Mouse (Mus musculus) inflammation-experienced regulatory T-cells, adult 6 months (primary cell): ENCODE data around the gene Lmbr1. TPM values are rescaled to one million over a fixed set of nuclear protein-coding genes. Genes with fewer than 3 reads are reported as not detected.
A peak's percentile ranks its signal among the peaks of the same experiment; 100 is the strongest.

Experiments used
- ATAC-seq: one replicate; pipeline ENCODE4 v1.8.0; 2017
- polyA plus RNA-seq, 3 experiments: library from polyadenylated mRNA; unstranded; fragments of 100-300 nt; shearing (Covaris generic); gene quantifications; one replicate each; pipeline ENCODE4 v1.2.1; 2017

The Lmbr1 gene
- polyA plus RNA-seq, 3 experiments from 2014 or later = 0.50 to 1.5 (median 0.85) TPM

- no peak for ATAC-seq
Observed at GRCm38 (mm10) chr5:29251496-29251873, 126.7 kb downstream of the Lmbr1 start.

DNA sequence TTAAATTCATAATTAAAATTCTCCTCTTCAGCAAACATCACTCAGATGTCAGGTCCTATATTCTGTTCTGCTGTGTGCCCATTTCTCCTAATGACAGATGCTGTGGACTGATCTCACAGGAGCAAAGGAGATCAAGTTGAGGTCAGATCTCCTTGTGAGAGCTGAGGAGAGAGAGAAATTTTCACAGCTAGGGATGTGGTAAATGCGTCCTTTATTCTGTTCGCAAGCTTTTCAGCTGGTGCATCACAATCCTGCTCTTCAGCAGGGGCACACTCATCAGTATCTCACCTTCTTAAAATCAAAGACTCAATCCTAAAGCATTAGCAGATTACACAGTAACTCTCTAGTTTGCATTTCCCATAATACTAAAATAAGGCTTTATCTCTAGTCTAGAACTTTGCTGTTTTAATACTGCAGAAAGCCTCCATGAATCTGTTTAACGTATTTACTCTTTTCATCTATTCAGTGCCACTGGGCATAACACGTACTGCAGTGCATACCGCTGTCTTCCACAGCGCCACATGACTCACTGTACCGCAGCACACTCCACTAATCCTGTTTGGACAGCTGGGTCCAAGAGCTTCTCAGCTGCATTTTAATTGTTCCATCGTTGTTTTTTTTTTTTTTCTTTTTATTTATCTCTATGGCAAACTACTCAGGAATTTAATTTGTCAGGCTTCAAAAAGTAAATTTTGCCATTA lies 127.2 kb downstream of the Lmbr1 start:
- ATAC-seq = no peak

- ATAC-seq = no peak
Observed at GRCm38 (mm10) chr5:29244769-29245168, 133.4 kb downstream of the Lmbr1 start.

DNA sequence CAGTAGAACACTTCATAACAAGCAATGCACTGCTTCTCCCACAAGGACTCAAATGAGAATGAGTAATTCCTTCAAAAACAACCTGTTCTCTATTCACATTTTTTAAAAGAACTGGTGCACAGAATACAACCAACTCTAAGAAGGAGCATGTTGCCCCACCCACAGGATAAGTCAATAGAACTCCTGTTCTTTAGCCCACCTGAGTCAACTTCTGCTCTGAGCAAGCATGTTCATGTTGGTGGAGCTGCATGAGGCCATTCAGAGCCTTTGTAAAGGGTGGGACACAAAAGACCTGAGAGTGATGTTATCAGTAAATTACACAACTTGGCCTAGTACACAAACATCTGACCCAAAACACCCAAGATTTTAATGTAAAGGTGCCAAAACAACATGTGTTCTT lies 139.8 kb downstream of the Lmbr1 start:
- no peak for ATAC-seq

DNA sequence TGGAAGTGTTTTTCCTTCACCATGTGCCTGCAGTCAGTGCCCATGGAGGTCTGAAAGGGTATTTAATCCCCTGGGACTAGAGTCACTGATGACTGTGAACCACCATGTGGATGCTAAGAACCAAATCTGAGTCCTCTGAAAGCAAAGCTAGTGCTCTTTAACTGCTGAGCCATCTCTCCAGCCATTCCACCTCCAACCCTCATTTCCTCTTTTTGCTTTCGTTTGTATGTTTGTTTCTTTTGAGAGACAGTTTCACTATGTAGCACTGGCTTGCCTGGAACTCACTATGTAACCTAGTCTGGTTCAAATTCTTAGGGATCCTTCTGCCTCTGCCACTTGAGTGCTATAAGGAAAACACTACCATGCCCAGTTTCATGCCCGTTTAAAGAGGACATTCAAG lies 147.7 kb downstream of the Lmbr1 start:
- ATAC-seq = no peak

DNA sequence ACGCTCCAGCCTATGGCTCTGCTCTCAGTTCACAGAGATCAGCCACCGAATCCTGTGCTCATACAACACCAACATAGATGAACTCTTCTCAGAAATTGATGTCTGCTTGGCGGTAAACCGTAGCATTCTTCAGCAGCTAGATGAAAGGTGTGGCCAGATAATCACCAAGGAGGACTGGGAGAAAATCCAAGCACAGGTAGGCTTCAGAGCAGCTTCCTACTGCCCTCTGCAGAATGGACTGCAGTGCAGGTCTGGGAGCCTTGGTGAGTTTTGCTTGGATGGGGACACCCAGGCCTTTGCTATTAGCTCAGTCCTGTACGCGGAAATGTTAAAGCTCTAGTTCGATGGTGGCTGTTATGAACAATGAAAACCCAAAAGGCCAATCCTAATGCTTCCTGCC lies 154.1 kb downstream of the Lmbr1 start:
- ATAC-seq = no peak

DNA sequence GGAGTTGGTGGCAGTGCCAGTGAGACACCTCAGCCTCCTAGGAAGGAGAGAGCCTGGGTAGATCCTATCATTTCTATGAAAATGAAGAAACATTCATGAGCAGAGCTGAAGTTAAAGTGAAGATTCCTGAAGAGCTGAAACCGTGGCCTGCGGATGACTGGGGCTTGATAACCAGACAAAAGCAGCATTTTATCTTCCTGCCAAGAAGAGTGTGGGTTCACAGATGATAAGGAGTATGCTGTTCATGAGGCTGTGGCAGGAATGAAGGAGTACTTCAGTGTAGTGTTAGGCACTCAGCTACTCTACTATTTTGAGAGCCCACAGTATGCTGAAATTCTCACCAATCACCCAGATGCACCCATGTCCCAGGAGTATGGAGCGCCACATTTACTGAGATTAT lies 160.2 kb downstream of the Lmbr1 start:
- no peak for ATAC-seq

GRCm38 (mm10) chr5:29211980-29212555 lies 166.1 kb downstream of the Lmbr1 start:
- ATAC-seq = no peak

DNA sequence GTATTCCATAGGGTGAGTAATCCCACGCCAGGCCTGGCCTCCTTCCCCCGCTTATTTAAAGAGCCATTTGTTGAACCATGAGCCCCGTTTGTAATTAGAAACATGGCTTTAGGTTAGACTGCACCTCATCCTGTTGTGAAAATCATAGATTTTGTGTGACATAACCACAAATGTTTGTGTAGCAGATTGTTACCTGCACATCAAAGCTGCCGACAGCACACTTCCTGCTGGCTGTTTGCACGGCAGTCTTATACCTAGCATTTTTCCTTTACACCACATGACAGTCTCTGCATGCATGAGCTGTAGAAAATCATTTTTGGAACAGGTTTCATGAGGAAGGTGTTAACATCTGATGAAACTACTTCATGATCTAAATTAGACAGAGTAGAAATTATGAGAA lies 172.5 kb downstream of the Lmbr1 start:
- ATAC-seq = peak; percentile 77

GRCm38 (mm10) chr5:29199868-29200267 lies 178.3 kb downstream of the Lmbr1 start:
- ATAC-seq = no peak

DNA sequence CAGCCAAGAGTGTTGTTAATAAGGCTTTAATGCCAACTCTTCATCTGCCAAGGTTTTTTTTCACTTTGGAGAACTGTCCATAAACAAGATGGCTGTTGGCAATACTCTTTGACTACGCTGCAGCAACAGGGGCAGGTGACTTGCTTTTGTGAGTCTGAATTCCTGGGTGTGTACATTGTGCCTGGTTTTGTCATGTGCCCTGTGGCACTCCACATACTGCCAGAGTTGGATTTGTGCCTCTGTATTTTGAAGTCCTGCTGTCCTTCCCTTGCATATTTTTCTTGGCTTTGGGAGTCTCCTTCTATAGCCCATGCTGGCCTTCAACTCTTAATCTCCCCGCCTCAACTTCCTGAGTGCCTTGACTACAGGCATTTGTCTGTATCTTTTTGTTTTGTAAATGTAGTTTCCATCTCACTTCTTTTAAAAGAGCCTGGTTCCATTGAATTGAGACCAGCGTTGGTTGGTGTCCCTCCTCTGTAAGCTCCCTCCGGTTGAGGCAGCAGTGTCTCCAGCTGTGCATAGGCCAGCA lies 179.2 kb downstream of the Lmbr1 start:
- no peak for ATAC-seq

DNA sequence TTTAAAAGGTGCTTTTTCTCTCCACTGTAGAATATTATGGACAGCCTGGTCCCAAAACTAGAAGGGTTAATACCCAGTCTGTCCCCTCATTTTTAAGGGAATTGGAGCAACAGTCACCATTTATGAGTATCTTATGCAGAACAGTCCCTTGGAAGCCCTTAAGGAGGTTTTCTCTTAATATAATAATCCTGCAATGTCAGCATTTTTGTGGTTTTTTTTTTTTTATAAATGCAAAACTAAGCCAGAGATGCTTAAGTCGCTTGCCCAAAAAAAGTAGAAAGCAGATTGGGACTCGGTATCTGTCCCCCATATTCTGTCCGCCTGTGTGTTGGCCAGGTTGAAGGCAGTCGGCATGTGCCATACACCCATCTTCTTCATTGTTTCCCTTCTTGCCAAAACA lies 181.0 kb downstream of the Lmbr1 start:
- ATAC-seq = no peak

DNA sequence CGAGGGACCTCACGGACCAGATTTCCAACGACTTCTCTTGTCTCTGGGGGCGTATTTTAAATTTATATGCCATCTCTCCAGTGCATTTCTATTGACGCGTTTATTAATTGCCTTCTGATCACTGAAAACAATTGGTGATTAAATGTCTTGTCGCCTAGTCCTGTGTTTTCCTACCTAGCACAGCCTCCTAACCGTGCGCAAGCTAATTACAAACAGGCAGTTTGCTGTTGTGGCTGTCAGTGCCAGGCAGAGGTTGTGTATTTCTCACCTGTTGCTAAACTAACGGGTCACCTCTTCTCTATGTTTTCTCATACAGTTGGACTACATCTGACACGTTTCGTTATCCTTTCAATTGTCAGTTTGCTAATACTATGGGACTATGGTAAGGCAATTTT lies 181.9 kb downstream of the Lmbr1 start:
- no peak for ATAC-seq

DNA sequence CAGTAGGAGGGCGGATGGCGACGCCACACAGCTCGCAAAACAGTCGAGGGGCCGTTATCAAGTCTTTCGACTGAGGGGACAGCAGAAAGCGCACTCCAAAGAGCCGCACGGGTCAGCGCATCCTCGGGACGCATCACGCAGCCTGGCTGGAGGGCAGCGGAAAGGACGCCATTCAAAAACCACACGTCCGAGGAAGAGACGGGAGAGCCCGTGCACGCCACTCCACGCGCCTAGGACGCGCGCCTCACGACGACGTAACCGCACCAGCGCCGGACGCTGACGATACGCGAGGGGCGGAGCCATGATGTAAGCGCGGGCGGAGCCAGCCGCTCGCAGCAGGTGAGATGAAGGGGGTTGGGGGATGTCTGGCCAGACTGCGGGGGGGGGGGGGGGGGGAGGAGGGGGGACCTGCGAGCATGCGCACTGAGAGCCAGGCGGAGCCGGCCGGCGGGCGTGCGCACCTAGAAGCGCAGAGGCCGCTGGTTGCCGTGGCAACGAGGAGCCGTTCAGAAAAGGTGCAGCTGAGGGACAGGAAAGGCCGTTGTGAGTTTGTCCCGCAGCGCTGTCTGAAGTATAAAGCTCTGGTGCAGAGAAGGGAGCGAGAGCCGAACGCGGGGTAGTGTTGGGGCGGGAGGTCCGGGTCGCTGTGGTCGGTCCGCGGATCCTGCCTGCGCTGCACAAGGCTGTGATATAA lies 182.5 kb downstream of the Lmbr1 start, which contains the start of gene Rnf32:
TSS of gene Rnf32 (plus strand) at position 423 of the 694 bp plus-strand sequence.
- ATAC-seq = peak; percentile 89

- ATAC-seq = no peak
Observed at GRCm38 (mm10) chr5:29195231-29195569, 183.0 kb downstream of the Lmbr1 start.

DNA sequence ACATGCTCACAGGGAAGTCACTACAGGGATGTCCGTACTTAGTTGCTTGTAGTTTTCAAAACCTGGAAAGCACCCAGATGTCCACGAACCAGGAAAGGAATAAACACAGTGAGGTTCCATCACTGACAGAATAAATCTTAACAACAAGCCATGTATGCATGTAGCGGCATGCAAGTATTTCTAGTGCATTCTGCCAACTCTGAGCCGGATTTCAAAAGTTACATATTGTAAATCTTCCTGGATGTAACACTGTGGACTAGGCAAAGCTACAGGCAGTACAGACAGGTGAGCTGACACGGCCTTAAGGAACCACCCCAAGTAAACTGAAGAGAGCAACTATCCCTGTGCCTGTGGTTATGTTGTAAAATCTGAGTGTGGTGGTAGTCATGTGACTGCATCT lies 191.4 kb downstream of the Lmbr1 start:
- ATAC-seq = no peak

Other genes with a start within 250 kb of the Lmbr1 start
- 1 to 10 TPM in 1 of 3 experiments, under 1 TPM in 2; 0.78 to 2.0 (median 0.99) TPM for gene Rnf32, start 182.4 kb downstream of the Lmbr1 start, polyA plus RNA-seq
- gene Nom1, start 56.3 kb upstream of the Lmbr1 start, polyA plus RNA-seq = 10 to 100 TPM in 2 of 3 experiments, 1 to 10 TPM in 1; 7.8 to 14.4 (median 11.4) TPM
- gene Mnx1, start 100.1 kb upstream of the Lmbr1 start, polyA plus RNA-seq = not detected
- 10 to 100 TPM; 16.3 to 23.7 (median 21.3) TPM for gene Ube3c, start 190.9 kb upstream of the Lmbr1 start, polyA plus RNA-seq